Mouse (Mus musculus) cerebellum, adult 2 months (tissue): ENCODE data around the gene Slc5a11.

Experiments used
- CTCF ChIP-seq: fragments of 200-500 bp; IDR thresholded peaks from 2 replicates; pipeline ENCODE4 v1.5.1; 2011; ENCODE audit warnings: low read depth, mild to moderate bottlenecking, control low read depth, low read length, moderate library complexity, borderline replicate concordance; ENCODE audit not compliant: insufficient read depth
- POLR2A ChIP-seq: fragments of 200-500 bp; IDR thresholded peaks from 2 replicates; pipeline ENCODE4 v1.6.1; 2011; ENCODE audit warnings: low read length, control low read depth, borderline replicate concordance; ENCODE audit not compliant: insufficient read depth

DNA sequence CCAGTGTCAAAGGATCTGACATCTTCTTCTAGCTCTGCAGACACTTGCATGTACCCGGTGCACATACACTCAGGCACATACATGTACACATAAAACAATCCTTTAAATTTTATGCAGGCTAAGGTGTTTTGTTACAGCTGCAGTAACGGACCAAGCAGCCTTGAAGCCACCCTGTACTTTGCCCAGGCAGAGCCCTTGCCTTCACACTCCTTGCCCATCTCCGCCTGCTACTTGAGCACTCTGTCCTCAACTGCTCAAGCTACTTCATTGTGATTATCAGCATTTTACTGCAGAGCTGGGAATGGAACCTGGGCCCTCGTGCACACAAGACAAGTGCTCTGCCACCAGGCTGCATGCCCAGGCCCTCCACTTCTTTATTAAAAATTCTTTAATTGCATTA lies 10.6 kb downstream of the Slc5a11 start:
- no peak for TF ChIP-seq CTCF
- TF ChIP-seq POLR2A = no peak
